Mouse (Mus musculus) gastrocnemius, adult 2 months (tissue): Measurements from ENCODE around the gene Zdhhc8. TPM values are rescaled to one million over a fixed set of nuclear protein-coding genes. Genes with fewer than 3 reads are reported as not detected.

Experiments used
- DNase-seq: peaks from one replicate; pipeline ENCODE4 v3.0.0; 2022
- H3K27ac ChIP-seq: fragments of 200-600 bp; 2 replicates; pipeline ENCODE4 v1.8.1; 2022; ENCODE audit warnings: mild to moderate bottlenecking
- H3K4me3 ChIP-seq: fragments of 200-600 bp; 2 replicates; pipeline ENCODE4 v1.8.1; 2022; ENCODE audit warnings: mild to moderate bottlenecking, moderate library complexity
- CTCF ChIP-seq: fragments of 200-600 bp; IDR thresholded peaks from 2 replicates; pipeline ENCODE4 v1.8.1; 2022; ENCODE audit warnings: antibody characterized with exemption, mild to moderate bottlenecking, moderate library complexity
- intact Hi-C: fragments of 180-260 bp; cut with DNase I; formaldehyde crosslinking; loops from one replicate; pipeline ENCODE4 v1.15.1; 2025
- total RNA-seq, 2 experiments: library from RNA; stranded (reverse); gene quantifications; 2 replicates each; pipeline ENCODE4 v1.2.3; 2021

Gene Zdhhc8
- total RNA-seq, 2 experiments from 2014 or later, result 21.6 to 28.7 TPM

DNA sequence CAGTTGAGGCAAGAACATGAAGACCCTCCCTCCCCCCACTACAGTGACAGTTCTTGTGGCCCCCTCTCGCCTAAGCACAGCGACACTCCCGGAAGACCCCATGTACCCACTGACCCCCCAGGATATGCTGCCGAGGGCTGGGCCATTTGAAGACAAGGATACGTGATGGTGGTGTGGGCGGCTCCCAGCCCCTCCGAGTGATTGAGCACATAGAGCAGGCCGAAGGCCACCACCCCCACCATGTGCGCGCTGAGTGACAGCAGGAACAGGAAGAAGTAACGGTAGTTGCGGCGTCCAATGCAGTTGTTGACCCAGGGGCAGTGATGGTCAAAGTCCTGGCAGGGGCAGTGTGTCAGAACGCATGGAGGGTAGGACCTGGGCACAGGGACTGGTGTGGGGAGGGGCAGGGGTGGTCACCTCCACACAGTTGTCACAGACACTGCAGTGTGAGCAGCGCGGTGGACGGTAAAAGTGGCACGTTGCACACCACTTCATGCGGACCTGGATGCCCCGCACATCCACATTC, 7.0 kb downstream of the Zdhhc8 start:
- intact Hi-C loops, result no loop called here
- no peak for TF ChIP-seq CTCF
- peak overlapping the region; percentile 85; the same call in 1 of the 2 replicates for H3K27ac ChIP-seq
- DNase-seq, result no peak
- H3K4me3 ChIP-seq, result no peak overlapping the region

DNA sequence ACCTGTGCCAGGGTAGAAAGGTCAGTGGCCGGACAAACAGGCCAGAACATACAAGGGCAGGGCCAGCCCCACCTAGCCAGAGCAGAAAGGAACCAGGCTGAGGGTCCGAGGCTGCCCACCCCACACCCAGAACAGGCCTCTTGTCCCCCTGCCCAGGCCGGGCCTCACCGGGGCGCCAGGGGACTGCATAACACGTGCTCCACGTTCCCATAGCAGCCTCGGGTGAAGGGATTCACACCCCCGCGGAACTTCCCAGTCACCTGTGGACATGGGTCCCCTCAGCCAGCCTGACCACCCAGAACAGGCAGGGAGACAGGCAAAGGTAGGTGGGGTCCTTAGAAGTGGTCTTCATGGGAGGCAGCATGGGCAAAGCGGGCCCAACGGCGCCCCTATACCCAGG, 7.7 kb downstream of the Zdhhc8 start:
- H3K4me3 ChIP-seq, result no peak overlapping the region
- no peak overlapping the region for H3K27ac ChIP-seq
- intact Hi-C loops, result no loop called here
- no peak for DNase-seq
- no peak for TF ChIP-seq CTCF

DNA sequence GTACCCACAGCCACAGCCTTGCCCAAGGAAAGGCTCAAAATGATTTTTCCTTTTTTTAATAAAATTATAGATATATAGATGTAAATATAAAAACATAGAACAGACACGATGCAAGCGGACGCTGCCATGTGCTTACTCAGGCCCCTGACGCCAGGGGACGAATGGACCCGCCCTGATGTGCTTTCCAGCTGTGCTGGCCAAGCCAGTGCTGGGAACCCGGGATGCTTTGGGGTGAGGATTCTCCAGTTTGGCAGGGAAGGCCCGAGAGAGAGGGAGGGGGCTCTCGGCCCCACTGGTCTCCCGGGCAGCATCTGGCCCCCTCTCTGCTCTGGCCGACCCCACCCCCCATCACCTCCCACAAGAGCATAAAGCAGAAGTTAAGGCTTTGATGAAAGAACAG, 12.7 kb downstream of the Zdhhc8 start:
- peak overlapping the region; percentile 53 for H3K27ac ChIP-seq
- H3K4me3 ChIP-seq, result no peak overlapping the region
- DNase-seq, result peak; percentile 62
- intact Hi-C loops, result no loop called here
- no peak for TF ChIP-seq CTCF

DNA sequence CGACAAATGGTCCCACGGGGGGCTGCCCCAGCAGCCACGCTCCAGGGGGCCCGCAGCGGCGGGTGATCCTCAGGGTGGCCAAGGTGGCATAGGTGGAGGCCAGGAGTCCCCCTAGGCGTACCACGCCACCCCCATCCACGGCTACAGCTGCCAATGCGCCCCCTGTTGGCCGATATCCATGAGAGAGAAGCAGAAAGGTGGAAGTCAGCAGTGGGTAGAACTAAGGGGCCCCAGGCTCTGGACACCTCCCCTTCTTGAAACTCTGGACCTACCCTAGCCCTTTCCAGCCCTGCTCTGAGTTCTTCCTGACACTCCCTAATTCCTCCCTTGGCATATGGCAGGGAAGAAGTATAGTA, 13.4 kb downstream of the Zdhhc8 start:
- intact Hi-C loops, result no loop called here
- no peak for TF ChIP-seq CTCF
- Histone ChIP-seq H3K4me3 (no peak overlapping the region), H3K27ac (peak overlapping the region; percentile 31; the same call in 1 of the 2 replicates)
- DNase-seq, result no peak

DNA sequence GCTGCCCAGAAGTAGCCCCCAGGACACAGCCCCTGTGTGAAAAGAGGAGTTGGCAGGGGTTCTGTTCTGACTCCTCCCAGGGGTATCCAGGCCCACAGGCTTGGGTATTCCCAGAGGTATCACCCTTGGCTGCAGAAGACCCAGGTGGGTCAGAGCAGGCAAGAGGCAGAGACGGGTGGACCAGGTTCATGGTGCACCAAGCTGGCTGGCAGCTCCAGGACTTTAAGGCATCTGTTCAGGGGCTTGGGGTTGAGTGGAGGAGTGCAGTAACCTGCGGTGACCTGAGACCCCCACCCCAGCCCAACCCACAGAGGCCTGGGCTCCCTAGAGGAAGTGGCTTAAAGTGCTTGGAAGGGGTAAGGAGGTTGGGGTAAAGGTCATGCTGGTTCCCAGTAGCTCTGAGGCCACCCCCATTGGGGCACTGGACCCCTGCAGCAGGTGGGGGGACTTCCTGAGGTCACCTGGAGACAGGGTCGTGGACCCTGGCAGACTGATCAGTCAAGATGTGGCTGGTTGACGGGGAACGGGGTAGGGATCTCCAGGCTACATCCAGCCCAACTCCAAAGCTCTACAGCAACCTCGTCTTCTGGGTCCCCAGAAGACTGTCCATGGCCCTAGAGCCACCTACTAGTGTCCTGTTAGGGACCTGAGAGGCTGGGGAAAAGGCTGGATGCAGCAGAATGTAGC, 13.9 kb downstream of the Zdhhc8 start:
- H3K27ac ChIP-seq, result no peak overlapping the region
- no peak overlapping the region for H3K4me3 ChIP-seq
- intact Hi-C loops, result no loop called here
- no peak for DNase-seq
- no peak for TF ChIP-seq CTCF

DNA sequence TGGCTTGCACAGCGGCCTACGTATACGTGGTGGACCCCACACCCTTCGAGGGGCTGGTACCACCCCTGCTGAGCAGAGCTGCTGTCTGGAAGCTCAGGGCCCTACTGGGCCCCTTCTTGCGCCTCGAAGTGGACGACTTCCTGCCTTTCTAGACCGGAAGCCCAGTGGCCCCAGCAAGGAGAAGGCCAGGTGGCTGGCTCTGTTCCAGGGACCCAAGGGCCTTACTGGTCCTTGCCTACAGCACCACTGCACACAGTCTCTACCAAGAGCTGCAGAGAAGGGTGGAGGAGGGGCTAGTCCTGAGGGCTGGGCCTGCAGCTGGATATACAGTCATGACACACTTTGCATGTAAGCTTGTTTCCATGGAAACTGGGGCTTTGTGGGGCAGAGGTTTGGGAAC, 14.9 kb downstream of the Zdhhc8 start:
- H3K27ac ChIP-seq, result no peak overlapping the region
- intact Hi-C loops, result no loop called here

DNA sequence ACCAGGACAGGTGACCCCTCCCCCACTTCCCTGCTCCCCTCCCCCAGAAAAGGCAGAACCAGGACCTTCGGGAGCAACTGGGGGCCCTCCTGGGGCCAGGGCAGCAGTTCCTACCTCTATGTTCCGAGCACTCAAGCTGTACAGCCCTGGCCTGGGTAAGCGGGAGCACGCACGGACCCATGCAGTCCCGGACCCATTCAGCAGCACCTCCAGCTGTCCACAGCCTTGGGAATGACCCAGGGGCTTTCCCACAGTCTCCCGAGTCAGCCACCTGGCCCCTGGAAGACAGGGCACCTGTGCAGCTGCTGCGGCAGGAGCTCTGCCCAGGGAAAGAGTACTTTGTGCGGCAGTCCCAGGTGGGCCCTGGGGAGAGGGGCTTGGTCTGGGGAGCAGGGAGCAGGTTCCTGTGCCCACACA, 16.3 kb downstream of the Zdhhc8 start:
- DNase-seq, result no peak
- intact Hi-C loops, result no loop called here
- Histone ChIP-seq H3K4me3 (no peak overlapping the region), H3K27ac (no peak overlapping the region)
- no peak for TF ChIP-seq CTCF

More for the DNA sequence above, 14.9 kb downstream of the Zdhhc8 start:
- no peak overlapping the region for H3K4me3 ChIP-seq
- no peak for TF ChIP-seq CTCF
- no peak for DNase-seq

DNA sequence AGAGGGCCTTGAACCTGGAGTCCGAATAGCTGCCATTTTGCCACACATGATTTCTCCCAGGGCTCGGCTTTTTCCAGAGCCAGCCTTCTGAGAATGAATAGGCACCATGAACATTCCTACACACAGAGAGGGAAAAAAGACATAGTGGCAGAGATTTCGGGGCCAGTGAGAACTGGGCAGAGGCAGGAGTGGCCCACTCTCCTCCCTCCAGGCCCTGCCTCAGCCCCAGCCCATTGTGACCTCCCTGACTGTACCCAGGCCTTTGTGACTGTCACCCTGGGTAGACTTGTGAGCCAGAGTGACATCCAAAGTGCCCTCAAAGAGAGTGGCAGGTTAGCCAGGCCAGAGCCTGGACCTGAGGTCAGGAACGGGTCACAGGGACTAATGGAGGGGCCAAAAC, 17.4 kb downstream of the Zdhhc8 start, which contains the start of gene Ccdc188:
Gene Ccdc188 (plus strand): TSS at position 301 of the 400 bp plus-strand sequence.
- no peak within 1 kb of the TSS for H3K4me3 ChIP-seq
- H3K27ac ChIP-seq, result no peak within 1 kb of the TSS
- intact Hi-C loops, result no loop called here
- TF ChIP-seq CTCF, result no peak
- DNase-seq, result no peak

DNA sequence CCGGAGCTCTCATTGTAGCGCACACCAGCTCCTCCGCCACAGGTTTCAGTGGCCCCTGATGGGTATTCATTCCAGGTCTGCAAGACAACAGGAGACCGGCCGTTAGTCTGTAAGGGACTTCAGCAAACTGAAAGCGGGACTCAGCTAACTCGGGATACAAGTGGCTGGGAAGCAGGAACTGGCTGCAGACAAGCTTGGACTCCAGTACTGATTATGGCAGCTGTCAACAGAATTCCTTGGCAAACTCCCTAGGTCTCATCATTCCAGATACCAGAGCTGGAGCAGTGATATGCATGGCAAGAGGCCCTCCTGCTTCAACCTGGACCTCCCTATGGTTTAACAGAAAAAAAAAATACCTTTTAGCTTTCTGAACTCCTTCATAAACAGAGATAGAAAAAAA, 20.1 kb downstream of the Zdhhc8 start:
- H3K27ac ChIP-seq, result peak overlapping the region; percentile 51; the same call in 1 of the 2 replicates
- no peak for DNase-seq
- H3K4me3 ChIP-seq, result peak overlapping the region; percentile 59
- TF ChIP-seq CTCF, result no peak
- intact Hi-C loops, result no loop called here

DNA sequence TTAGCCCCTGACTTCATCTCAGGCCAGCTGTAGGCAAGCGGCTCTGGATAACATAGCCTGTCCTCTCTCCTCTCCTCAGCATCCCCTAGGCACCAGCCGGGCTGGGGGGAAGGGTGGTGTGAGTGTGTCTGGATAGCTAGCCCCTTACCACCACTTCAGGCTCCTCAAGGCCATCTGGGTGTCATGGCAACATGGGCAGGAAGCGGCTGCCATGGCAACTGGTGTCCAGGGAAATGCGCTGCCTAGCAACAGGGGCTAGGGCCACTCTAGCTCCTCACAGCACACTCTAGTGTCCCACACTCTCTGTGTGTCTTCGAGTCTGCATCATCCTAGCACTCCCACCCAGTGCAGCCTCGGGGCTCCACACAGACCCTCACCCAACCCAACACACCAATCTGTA, 21.2 kb downstream of the Zdhhc8 start:
- DNase-seq, result no peak
- no peak for TF ChIP-seq CTCF
- no peak overlapping the region for H3K4me3 ChIP-seq
- intact Hi-C loops, result no loop called here
- no peak overlapping the region for H3K27ac ChIP-seq

DNA sequence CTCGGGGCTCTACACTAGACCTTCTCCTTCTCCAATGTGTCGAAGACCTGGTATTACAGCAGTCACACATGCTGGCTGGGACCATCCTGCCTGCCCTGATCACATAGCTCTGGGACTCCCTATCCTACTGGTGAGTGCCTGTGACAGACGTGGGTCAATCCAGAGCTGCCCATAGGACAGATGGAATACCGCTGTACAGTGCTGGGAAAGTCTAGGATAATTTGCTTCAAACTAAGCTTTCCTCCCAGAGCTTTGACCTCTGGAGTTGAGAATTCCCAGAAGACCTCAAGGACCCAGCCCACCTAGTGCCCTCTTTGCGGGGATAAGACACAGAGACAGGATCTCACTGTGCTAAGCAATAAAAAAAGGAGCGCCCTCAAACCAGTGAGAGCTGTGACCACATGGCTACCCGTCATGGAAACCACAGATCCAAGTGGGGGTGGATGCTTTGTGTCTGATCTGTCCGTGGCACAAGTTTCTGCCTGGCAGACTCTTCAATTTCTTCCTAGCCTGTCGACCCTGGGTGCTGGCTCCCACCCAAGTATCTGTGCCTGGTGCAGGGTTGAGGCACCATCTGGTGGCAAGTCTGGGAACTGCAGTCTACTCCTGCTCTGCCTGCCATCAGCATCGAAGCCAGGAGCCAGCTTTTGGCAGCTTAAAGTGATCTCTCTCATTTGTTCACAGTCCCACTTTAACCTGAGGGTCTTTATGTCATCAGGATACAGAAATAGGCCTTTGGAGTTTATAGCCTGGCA, 23.3 kb downstream of the Zdhhc8 start:
- Histone ChIP-seq H3K4me3 (no peak overlapping the region), H3K27ac (no peak overlapping the region)
- intact Hi-C loops, result loop anchor here (1.0 to 2.0 kb wide), 3 partner anchors 35 to 159 kb away; partner anchors contain the start of gene Dgcr6
- peak; percentile 91 for DNase-seq
- TF ChIP-seq CTCF, result peak; percentile 100

DNA sequence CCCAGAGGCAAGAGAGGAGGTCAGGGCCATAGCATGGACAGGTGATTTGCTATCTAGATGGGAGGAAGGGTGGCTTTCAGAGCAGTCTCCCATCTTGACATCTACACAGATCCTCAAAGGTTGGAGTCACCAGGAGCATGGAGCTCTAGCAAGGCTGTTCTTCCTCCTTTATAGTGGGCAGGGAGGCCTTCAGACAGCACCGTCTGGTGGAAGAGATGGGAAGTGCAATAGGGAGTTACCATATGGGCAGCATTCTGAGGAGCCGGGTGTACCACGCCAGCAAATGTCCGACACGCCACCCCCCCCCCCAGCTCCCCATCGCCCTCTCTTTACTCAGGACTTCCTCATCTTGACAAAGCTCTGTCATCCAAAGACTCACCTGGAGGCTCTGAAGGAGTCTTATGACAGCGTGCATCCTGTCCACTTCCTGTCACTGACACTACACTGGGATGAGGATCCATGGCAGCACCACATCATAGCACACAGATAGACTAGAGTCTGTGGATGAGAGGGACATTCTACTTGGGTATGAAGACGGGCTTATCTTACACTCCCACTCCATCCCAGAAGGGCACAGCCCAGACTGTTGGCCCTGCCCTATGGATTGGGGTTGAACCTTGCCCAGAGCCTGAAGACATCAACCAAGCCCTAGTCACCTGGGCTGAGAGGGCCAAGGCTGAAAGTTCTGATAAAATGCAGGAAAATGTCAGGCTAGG, 24.1 kb downstream of the Zdhhc8 start:
- intact Hi-C loops, result loop anchor here (1.0 to 2.0 kb wide), 3 partner anchors 34 to 159 kb away; partner anchors contain the start of gene Dgcr6
- DNase-seq, result peak; percentile 61
- Histone ChIP-seq H3K4me3 (no peak overlapping the region), H3K27ac (no peak overlapping the region)
- TF ChIP-seq CTCF, result peak; percentile 84
